Mouse (Mus musculus): ENCODE measurements around the gene Mon2. TPM values are rescaled to one million over a fixed set of nuclear protein-coding genes. Genes with fewer than 3 reads are reported as not detected.
A peak's percentile ranks its signal among the peaks of the same experiment; 100 is the strongest.

Mon2 gene
- total and polyA plus RNA-seq, 3 experiments: 33.8 to 38.6 TPM; not detected in 1

DNA sequence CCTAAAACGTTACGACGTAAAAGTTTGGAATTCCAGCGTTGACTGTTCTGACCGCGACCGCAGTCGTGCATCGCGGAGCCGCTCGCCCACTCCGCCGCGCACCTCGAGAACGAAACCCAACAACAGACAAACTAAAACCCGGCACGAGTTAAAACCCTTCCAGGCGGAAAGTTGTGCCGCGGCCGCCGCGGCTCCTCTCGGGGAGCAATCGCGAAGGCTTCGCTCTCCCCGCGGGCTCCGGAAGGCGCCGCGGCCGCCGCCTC lies 91.1 kb downstream of the Mon2 start:
- Histone ChIP-seq H3K27me3 (ENCODE audit: control insufficient read depth in 1 of 2, insufficient read depth in 2 of 2, low read length in 2 of 2) (no peaks in the 10 kb centered on the region), H3K9me3 (replicated peaks; ENCODE audit: insufficient read depth, low read length) (no peaks in the 10 kb centered on the region), H3K36me3 (ENCODE audit: control insufficient read depth in 1 of 2, insufficient read depth in 2 of 2, low read length in 2 of 2) (peaks cover 0 to 23% of the 10 kb centered on the region in 2 experiments; a peak in 3 of 4 replicates), H3K79me2 (ENCODE audit: control insufficient read depth, insufficient read depth, low read length, poor library complexity) (peaks cover 29% of the 10 kb centered on the region), H3K27ac (ENCODE audit: control insufficient read depth, low read depth, low read length) (peak overlapping the region; percentile 96), H3K9ac (ENCODE audit: control insufficient read depth, low read depth, low read length, poor library complexity, severe bottlenecking) (peak overlapping the region; percentile 96), H3K4me1 (ENCODE audit: control insufficient read depth in 1 of 2, insufficient read depth in 2 of 2, low read length in 2 of 2) (peaks cover 4 to 14% of the 10 kb centered on the region in 2 experiments; a peak in 3 of 4 replicates), H3K4me3 (ENCODE audit: control insufficient read depth in 1 of 2, insufficient read depth in 1 of 2, low read depth in 2 of 2, low read length in 2 of 2) (peak overlapping the region; percentile 93 to 97)
- TF ChIP-seq ZKSCAN1 (IDR thresholded peaks at IDR 0.05; ENCODE audit: low read depth, low read length) (no peak), MXI1 (IDR thresholded peaks at IDR 0.05; ENCODE audit: low read depth, low read length) (peak; percentile 20; the same call in 1 of the 2 replicates), SIN3A (IDR thresholded peaks at IDR 0.05; ENCODE audit: low read length) (peak; percentile 73)
- DNase-seq (ENCODE audit: low read depth, low spot score): peak; percentile 64

DNA sequence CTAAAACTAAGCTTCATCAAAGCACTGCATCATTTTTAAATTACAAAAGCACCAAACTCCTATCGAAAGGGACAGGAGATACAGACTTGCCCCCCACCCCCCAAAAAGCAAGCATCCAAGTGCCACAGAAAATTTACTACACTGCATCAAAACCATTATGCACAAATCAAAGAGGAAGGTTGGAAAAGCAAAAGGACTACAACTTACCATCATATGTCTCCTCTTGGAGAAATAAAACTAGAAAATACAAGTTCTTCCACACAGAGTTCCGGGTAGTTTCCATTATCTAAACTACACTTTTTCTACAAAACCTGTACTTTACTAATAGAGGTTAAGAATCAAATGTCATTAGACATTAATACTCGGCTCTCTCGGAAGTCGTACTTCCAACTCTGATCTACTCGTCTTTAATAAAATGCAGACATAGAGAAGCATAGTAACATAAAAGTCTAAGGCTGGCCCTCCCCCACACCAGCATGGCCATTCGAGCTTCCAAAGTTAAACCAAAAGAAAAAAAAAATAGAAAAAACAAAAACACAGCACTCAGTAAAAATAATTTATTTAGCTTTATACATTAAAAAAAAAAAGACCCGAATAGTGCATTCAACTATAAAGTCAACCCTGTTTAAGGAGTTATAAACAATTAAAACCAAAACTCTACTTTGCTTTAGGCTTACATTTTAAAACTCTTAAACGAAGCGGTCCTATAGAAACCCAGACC lies 91.6 kb downstream of the Mon2 start:
- Histone ChIP-seq H3K27me3 (ENCODE audit: control insufficient read depth in 1 of 2, insufficient read depth in 2 of 2, low read length in 2 of 2) (no peaks in the 10 kb centered on the region), H3K4me3 (ENCODE audit: control insufficient read depth in 1 of 2, insufficient read depth in 1 of 2, low read depth in 2 of 2, low read length in 2 of 2) (peak overlapping the region; percentile 93 to 97), H3K9me3 (replicated peaks; ENCODE audit: insufficient read depth, low read length) (no peaks in the 10 kb centered on the region), H3K79me2 (ENCODE audit: control insufficient read depth, insufficient read depth, low read length, poor library complexity) (peaks cover 29% of the 10 kb centered on the region), H3K9ac (ENCODE audit: control insufficient read depth, low read depth, low read length, poor library complexity, severe bottlenecking) (peak overlapping the region; percentile 96), H3K4me1 (ENCODE audit: control insufficient read depth in 1 of 2, insufficient read depth in 2 of 2, low read length in 2 of 2) (peaks cover 4 to 14% of the 10 kb centered on the region in 2 experiments; a peak in 3 of 4 replicates), H3K27ac (ENCODE audit: control insufficient read depth, low read depth, low read length) (peak overlapping the region; percentile 96), H3K36me3 (ENCODE audit: control insufficient read depth in 1 of 2, insufficient read depth in 2 of 2, low read length in 2 of 2) (peaks cover 0 to 23% of the 10 kb centered on the region in 2 experiments; a peak in 3 of 4 replicates)
- TF ChIP-seq MAX (IDR thresholded peaks at IDR 0.05; ENCODE audit: low read length) (no peak), CHD1 (IDR thresholded peaks at IDR 0.05; ENCODE audit: low read depth, low read length) (peak; percentile 12; the same call in 1 of the 2 replicates)
- DNase-seq (ENCODE audit: low read depth, low spot score): peak; percentile 54

GRCm38 (mm10) chr10:122983579-122984530 lies 92.5 kb downstream of the Mon2 start:
- Histone ChIP-seq H3K9me3 (replicated peaks; ENCODE audit: insufficient read depth, low read length) (no peaks in the 10 kb centered on the region), H3K79me2 (ENCODE audit: control insufficient read depth, insufficient read depth, low read length, poor library complexity) (peaks cover 29% of the 10 kb centered on the region), H3K4me1 (ENCODE audit: control insufficient read depth in 1 of 2, insufficient read depth in 2 of 2, low read length in 2 of 2) (peaks cover 4 to 14% of the 10 kb centered on the region in 2 experiments; a peak in 3 of 4 replicates), H3K27me3 (ENCODE audit: control insufficient read depth in 1 of 2, insufficient read depth in 2 of 2, low read length in 2 of 2) (no peaks in the 10 kb centered on the region), H3K36me3 (ENCODE audit: control insufficient read depth in 1 of 2, insufficient read depth in 2 of 2, low read length in 2 of 2) (peaks cover 0 to 23% of the 10 kb centered on the region in 2 experiments; a peak in 3 of 4 replicates), H3K4me3 (ENCODE audit: control insufficient read depth in 1 of 2, insufficient read depth in 1 of 2, low read depth in 2 of 2, low read length in 2 of 2) (peak overlapping the region; percentile 93 to 97), H3K9ac (ENCODE audit: control insufficient read depth, low read depth, low read length, poor library complexity, severe bottlenecking) (peak overlapping the region; percentile 96), H3K27ac (ENCODE audit: control insufficient read depth, low read depth, low read length) (peak overlapping the region; percentile 51)
- peak; percentile 59 for DNase-seq (ENCODE audit: low read depth, low spot score)
- TF ChIP-seq MAZ (IDR thresholded peaks at IDR 0.05; ENCODE audit: low read depth, low read length) (peak; percentile 29; the same call in 1 of the 2 replicates), POLR2AphosphoS2 (IDR thresholded peaks at IDR 0.05; ENCODE audit: low read length) (peak; percentile 46; the same call in 1 of the 2 replicates), EP300 (IDR thresholded peaks at IDR 0.05; ENCODE audit: low read depth in 1 of 2, low read length in 2 of 2) (0 out of 4 replicates have a peak, but pooled peaks of 1 of the 2 experiments have one; percentile 3), CHD1 (IDR thresholded peaks at IDR 0.05; ENCODE audit: low read depth, low read length) (peak; percentile 94), GATA1 (IDR thresholded peaks at IDR 0.05; ENCODE audit: low read depth, low read length) (no peak), ETS1 (IDR thresholded peaks at IDR 0.05; ENCODE audit: low read depth, low read length) (no peak), SIN3A (IDR thresholded peaks at IDR 0.05; ENCODE audit: low read length) (peak; percentile 38)
